Mouse (Mus musculus) lung, postnatal 25 days (tissue): ENCODE results near the gene Cd160.

Experiments
- DNase-seq: peaks from one replicate; pipeline ENCODE4 v3.0.0; 2022; ENCODE audit warnings: low spot score

Gene Cd160

GRCm38 (mm10) chr3:96828984-96829383 lies at the start of gene Cd160, which contains the start of gene Pdzk1:
Gene Cd160, minus strand, starts transcription at chr3:96829351.
Gene Pdzk1, plus strand, starts transcription at chr3:96829284.
- no peak for DNase-seq

DNA sequence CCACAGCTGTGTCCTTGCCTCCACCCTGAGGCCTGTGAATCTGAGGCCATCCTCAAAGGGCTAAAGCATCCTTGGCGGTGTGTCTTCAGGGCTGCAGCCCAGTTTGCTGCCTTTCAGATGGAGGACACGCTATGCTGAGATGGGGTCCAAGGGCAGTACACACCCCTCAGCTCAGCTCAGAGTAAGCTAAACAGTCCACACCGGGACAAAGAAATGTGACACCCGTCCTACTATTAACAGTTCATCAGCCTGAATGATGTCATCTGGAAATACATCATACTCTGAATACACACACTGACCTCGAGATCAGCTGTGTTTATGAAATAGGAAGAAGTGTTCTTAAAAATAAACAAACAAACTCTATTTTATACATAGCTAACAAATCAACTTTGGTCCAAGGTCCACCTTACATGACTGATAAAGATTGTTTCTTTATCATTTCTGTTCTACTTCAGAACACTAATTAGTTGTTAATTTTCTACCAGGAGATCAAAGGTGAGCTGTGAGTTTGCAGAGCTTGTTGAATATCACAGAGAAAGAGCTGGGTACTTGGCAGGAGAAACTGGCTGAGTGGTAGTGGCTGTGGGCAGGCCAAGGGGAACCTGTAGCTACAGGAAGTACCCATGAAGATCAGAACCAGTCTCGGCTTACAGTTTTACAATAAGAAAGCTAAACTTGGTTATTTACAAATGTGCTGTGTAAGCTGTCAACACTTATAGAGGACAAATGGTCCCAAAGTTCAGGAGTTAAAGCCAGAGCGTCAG lies 45.8 kb upstream of the Cd160 start:
- no peak for DNase-seq

DNA sequence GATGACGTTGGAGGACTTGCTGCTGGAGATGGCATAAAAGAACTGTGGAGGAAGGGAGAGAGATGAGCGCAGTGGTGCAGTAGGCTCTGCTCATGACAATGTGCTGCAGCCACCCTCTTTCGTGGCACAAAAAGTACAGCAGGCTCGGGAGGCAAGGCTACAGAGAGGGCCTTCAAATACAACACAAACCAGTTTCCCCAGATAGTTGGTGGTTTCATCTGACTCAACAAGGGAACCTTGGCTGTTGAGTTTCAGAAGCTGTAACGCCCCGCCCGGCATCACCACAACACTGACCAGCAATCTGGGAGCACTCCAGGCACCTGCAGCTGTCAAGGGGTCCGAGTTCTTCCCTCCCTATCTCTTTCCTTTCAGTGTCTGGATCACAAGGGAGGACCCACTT lies 43.4 kb upstream of the Cd160 start:
- no peak for DNase-seq

DNA sequence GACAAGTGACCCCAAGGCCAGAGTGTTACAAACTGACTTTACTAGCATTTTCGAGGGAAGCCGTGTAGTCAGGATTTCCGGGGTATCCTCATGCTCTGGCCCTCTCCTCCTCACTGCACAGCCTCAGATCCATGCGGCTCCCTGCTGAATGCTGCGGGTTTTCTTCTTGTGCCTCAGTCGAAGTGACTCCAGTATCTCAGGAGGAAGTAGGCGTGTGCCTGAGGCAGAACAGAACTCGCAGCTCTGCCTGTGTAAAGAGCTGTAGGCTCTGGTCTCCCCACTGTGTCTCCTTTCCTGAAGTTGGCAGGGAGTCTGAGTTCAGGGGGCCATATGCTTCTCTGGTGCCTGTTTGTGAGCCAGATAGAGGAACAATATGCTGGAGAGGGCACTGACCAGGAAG lies 41.9 kb upstream of the Cd160 start:
- DNase-seq, result no peak

DNA sequence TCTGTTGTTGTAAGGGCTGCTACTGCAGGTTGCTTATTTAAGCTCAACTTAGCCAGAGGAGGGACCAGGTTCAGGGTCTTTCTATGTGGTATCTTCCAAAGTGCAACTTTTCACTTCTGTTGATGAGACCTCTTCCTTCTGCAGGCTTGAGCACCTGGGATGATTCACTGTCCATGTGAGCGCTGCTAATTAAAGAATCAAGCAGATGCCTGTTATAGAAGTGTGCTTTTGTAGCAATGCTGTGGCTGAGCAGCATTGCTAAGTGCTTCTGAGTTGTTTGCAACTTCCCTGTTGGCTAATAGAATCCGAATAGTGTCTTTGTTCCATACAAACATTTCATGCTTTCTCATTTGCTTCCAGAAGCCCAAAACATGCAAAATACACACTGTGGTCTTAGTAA lies 41.1 kb upstream of the Cd160 start:
- no peak for DNase-seq

- no peak for DNase-seq
These were observed 39.9 kb upstream of the Cd160 start for GRCm38 (mm10) chr3:96869091-96869490.

GRCm38 (mm10) chr3:96868566-96868965 lies 39.4 kb upstream of the Cd160 start:
- no peak for DNase-seq

DNA sequence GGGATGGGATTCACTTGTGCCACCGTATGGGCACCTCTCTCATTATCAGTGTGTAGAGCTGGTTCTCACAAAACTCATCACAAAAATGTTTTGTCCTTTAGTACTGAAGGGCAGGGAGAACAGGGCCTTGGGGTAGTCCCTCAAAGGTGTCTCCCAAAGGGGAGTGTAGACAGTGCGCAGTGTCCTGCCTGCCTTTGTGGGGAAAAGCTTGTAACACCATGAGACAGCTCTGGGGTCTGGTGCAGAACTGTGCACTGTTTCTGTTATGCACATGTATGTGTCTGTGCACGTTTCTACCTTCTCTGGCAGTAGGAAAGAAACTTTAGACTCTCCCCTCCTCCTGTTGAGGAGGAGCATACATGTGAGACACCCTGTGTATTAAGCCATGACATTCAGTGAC lies 38.7 kb upstream of the Cd160 start:
- no peak for DNase-seq

DNA sequence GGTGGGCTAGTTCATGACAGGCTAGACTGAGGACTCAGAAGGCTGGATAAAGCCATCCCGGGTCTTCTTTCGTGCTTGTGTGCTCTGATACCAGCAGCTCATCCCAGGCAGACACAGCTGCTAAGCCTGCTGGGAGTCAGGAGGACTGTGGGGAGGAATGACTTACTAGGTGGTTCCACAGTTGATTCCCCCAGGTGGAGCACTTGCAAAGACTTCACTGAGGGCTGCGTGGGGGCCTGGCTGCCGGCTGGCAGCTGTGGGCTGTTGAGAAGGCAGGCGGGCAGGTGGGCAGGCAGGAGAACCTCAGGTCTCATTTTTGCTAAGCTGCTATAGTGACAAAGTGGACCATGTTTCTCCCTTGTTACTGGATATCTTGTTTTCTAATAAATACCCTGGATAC lies 31.3 kb upstream of the Cd160 start:
- DNase-seq, result no peak

GRCm38 (mm10) chr3:96855833-96856232 lies 26.7 kb upstream of the Cd160 start:
- DNase-seq, result no peak

- no peak for DNase-seq
These were observed 25.2 kb upstream of the Cd160 start for GRCm38 (mm10) chr3:96854376-96854775.

DNA sequence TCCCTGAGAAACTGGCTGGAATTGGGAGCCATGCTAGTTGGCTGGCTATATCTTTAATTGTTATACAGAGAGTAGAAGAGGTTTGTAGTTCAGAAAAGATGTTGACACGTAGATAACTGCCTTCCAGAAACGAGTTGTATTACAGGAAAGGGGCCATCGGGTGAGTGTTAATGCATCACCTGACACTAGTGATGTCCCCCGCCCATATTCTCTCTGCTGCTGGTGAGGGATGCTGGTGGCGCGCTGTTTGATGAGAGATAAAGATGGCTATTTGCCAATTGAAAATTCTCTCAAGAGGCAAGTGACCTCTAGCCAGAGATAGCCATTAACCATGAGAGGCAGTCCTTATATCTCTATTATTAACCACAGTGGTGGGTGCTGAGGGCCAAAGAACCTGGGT lies 23.4 kb upstream of the Cd160 start:
- DNase-seq, result no peak

DNA sequence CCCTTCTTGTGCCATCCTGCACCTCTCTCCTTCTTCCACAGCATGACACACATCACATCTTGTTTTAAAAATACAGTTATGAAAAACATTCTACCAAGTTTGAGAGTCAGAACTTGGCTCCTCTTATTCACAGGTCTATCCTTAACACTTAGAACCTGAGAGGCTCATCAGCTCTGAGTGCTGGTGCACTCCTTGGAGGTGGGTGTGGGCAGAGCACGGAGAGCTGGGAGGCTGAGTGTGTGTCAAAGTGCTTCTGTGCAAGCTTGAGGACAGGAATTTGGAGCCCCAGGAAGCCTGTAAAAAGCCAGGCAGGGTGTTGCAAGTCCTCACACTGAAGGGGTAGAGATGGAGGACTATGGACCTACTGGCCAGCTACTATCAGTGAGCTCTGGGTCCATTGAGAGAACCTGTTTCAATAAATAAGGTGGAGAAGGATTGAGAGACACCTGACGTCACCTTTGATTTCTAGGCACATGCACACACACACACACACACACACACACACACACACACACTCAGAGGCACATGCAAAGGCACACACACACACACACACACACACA lies 20.1 kb upstream of the Cd160 start:
- DNase-seq, result no peak

GRCm38 (mm10) chr3:96848470-96848869 lies 19.3 kb upstream of the Cd160 start:
- DNase-seq, result no peak

DNA sequence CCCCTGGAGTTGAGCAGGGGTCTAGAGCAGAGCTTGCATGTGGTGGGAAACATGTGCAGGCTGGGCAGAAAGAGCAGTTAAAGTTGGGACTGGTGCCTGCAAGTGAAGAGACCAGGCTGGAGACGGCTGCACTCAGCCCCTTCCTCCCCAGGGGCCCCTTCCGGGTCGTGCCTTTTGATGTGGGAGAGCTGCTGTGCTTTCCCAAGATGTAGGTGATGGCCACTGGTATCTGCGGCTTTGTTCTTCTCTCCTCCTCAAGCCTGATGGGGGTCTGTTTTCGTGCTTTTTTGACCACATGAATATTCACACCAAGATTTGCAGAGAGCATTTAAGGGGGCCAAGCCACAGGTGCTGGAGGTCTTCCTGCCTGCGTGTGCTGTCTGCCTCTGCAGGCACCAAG lies 18.5 kb upstream of the Cd160 start:
- no peak for DNase-seq

DNA sequence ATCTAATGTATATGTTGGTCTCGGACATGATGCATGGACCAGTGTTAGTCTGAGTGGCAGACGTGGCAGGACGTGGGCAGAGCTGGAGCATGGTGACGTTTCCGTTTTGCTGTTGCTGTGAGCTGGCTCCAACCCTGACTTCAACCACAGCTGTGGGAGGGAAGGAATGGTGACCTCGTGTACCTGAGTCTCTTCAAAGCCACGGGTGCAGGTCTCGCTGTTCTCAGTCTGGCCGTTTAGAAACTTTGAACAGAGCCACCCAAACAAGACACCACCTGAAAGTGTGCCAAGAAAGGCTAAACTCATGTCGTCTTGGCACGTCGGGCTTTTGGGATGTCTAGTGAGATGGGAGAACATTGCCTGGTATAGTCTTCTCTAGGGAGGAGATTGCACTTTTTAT lies 17.8 kb upstream of the Cd160 start:
- DNase-seq, result no peak

GRCm38 (mm10) chr3:96845806-96846205 lies 16.7 kb upstream of the Cd160 start:
- peak; percentile 10 for DNase-seq

DNA sequence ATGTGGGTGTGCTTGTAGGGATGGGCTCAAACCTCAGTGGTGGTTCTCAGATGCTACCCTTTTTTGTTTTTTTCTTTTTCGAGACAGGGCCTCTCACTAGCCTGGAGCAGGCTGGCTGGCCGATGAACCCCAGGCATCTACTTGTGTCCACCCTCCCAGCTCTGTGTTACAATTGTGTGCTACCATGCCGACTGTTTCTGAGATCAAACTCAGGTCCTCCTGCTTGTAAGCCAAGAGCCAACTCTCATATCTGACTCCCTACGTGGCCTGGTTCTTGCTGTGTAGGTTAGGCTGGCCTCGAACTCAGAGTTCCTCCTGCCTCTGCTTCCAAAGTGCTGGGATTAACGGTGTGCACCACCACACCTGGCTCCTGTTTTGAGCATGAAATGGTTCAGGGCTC lies 16.0 kb upstream of the Cd160 start:
- no peak for DNase-seq

GRCm38 (mm10) chr3:96838996-96839645 lies 10.0 kb upstream of the Cd160 start:
- DNase-seq, result no peak

GRCm38 (mm10) chr3:96836414-96836813 lies 7.3 kb upstream of the Cd160 start:
- DNase-seq, result peak; percentile 26

DNA sequence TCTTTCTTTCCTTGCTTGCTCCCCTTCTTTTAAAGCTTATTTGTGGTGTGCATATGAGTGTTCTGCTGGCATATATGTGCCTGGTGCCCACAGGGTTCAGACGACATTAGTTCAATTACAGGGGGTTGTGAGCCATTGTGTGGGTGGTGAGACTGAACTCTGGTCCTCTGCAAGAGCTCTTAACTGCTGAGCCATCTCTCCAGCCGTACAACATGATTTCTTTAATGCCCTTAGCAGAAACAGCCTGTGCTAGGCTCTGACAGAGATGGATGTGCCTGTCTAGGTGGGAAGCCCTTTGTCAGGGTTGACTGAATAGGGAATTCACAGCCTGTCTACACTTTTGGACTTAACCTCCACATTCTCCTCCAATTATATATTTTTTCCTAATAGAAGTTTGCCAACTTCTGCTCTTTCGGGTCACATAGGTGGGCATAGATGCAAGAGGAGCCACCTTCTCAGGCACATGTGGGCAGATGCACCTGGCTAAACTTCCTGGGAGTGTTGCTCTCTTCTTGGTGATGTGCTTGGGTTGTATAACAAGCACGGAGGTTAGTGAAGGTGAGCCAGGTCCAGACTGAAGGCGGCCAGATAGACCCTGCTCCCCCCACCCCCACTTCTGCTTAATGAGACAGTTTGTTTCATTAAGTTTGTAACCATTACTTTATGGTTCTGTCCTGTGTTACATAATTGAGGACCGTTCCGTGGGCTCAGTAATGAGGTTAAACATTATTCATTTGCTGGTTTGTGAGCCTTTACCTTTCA lies 5.6 kb upstream of the Cd160 start:
- no peak for DNase-seq

DNA sequence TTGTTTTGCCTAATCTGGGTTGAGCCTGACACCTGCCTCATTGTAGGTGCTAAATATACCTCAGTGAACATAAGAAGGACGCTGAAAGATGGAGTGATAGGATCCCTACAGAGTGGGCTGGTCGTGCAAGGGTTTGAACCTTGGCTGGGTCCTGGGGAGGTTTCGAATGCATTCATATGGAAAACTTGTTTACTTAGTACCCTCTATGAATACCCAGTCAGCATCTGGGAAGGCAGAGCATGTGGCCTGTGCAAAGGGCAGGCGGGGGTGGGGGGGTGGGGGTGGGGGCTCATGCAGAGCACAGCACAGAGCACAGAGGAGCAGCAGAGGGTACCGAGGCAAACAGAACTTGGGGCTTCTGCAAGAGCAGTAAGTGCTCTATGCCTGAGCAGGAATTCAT lies 3.8 kb upstream of the Cd160 start:
- no peak for DNase-seq

DNA sequence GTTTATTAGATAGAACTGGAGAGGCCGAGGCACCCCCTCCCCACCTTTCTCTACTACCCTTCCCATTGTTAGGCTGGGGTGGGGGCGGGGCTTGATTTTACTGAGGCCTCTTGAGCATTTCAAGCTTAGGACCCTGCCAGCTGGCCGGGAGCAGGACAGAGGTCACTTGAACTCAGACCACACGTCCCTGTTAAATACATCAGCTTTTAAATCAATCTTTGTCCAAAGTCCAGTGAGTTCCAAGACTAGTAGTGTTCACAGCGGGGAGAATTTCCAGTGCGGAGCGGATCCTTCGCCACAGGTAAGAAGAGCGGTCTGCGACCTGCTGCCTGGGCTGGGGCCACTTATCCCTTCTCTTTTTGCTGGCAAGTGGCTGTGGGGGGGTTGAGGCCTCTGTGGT lies 705 bp upstream of the Cd160 start:
- no peak for DNase-seq
